Mouse (Mus musculus) gastrocnemius, postnatal 14 days (tissue): ENCODE data around the gene Adam1a. TPM values are rescaled to one million over a fixed set of nuclear protein-coding genes. Genes with fewer than 3 reads are reported as not detected.
"Not testable (repeated sequence)": the region's sequence is repeated elsewhere in the genome, so short reads cannot be mapped to it uniquely, and the experiment has no call there.

Source experiments
- DNase-seq: peaks from one replicate; pipeline ENCODE4 v3.0.0; 2021; ENCODE audit warnings: mixed read lengths
- intact Hi-C: fragments of 180-260 bp; cut with DNase I; formaldehyde crosslinking; loops from one replicate; pipeline ENCODE4 v1.15.1; 2025; ENCODE audit warnings: low total_unique reads
- total RNA-seq, 2 experiments: library from RNA; stranded (reverse); gene quantifications; 2 replicates each; pipeline ENCODE4 v1.2.3; 2021

The Adam1a gene
- total RNA-seq, 2 experiments from 2014 or later: 1.5 TPM

GRCm38 (mm10) chr5:121510009-121510408, 35.3 kb downstream of the Adam1a start:
- DNase-seq: no peak
- intact Hi-C loops: no loop called here

- no peak for DNase-seq
- intact Hi-C loops: no loop called here
Measured at GRCm38 (mm10) chr5:121506846-121507245, 38.4 kb downstream of the Adam1a start.

GRCm38 (mm10) chr5:121503231-121503630, 42.1 kb downstream of the Adam1a start, which contains the start of gene Adam1b:
Gene Adam1b (minus strand): TSS chr5:121503435.
- DNase-seq: no peak
- intact Hi-C loops: no loop called here

- DNase-seq, intact Hi-C loops: not testable (repeated sequence)
Measured at GRCm38 (mm10) chr5:121501424-121501996, 43.8 kb downstream of the Adam1a start.

GRCm38 (mm10) chr5:121500719-121501118, 44.6 kb downstream of the Adam1a start:
- intact Hi-C loops: no loop called here
- no peak for DNase-seq

GRCm38 (mm10) chr5:121493305-121493704, 52.0 kb downstream of the Adam1a start:
- intact Hi-C loops: no loop called here
- no peak for DNase-seq

- intact Hi-C loops: no loop called here
- no peak for DNase-seq
Measured at GRCm38 (mm10) chr5:121484801-121485200, 60.5 kb downstream of the Adam1a start.

- DNase-seq: no peak
- intact Hi-C loops: no loop called here
Measured at GRCm38 (mm10) chr5:121477680-121478079, 67.6 kb downstream of the Adam1a start.

GRCm38 (mm10) chr5:121476040-121476439, 69.2 kb downstream of the Adam1a start:
- intact Hi-C loops: no loop called here
- no peak for DNase-seq

GRCm38 (mm10) chr5:121474610-121475009, 70.7 kb downstream of the Adam1a start:
- intact Hi-C loops: no loop called here

GRCm38 (mm10) chr5:121472411-121472810, 72.9 kb downstream of the Adam1a start:
- no peak for DNase-seq

More at GRCm38 (mm10) chr5:121474610-121475009, 70.7 kb downstream of the Adam1a start:
- no peak for DNase-seq

GRCm38 (mm10) chr5:121469566-121469965, 75.7 kb downstream of the Adam1a start:
- intact Hi-C loops: no loop called here
- DNase-seq: no peak

More at GRCm38 (mm10) chr5:121472411-121472810, 72.9 kb downstream of the Adam1a start:
- intact Hi-C loops: no loop called here

Other genes starting within 250 kb of the Adam1a start
- gene Trafd1, start 159.8 kb downstream of the Adam1a start, total RNA-seq: 10 to 100 TPM; 34.9 to 35.5 TPM
- 10 to 100 TPM; 19.9 to 20.5 TPM for gene Naa25, start 147.5 kb downstream of the Adam1a start, total RNA-seq
- 1 to 10 TPM; 4.4 to 4.8 TPM for gene Tmem116, start 93.6 kb downstream of the Adam1a start, total RNA-seq
- 10 to 100 TPM; 50.7 to 61.3 TPM for gene Erp29, start 93.0 kb downstream of the Adam1a start, total RNA-seq
- not detected for gene Adam1b, start 42.0 kb downstream of the Adam1a start, total RNA-seq
- gene Gm42878, start within 50 bp of the Adam1a start, total RNA-seq: not detected
- gene Mapkapk5, start 423 bp upstream of the Adam1a start, total RNA-seq: 10 to 100 TPM; 57.3 to 64.1 TPM
- 100 to 1,000 TPM; 104 to 113 TPM for gene Aldh2, start 48.3 kb upstream of the Adam1a start, total RNA-seq
- gene Acad12, start 73.5 kb upstream of the Adam1a start, total RNA-seq: 10 to 100 TPM; 13.3 to 14.8 TPM
- gene Acad10, start 115.0 kb upstream of the Adam1a start, total RNA-seq: 1 to 10 TPM; 4.5 to 9.4 TPM
- 10 to 100 TPM; 22.9 to 25.1 TPM for gene Brap, start 115.1 kb upstream of the Adam1a start, total RNA-seq
- gene Atxn2, start 165.9 kb upstream of the Adam1a start, total RNA-seq: 100 to 1,000 TPM; 112 to 122 TPM